Mouse (Mus musculus) embryonic facial prominence, embryonic 12.5 days (tissue): ENCODE measurements around the gene Rgl1. TPM values are rescaled to one million over a fixed set of nuclear protein-coding genes. Genes with fewer than 3 reads are reported as not detected.

Experiments
- ATAC-seq: fragments of 200-750 bp; cut with Nextera tagmentation; 2 replicates; pipeline ENCODE4 v1.8.0; 2017; ENCODE audit not compliant: insufficient number of reproducible peaks, insufficient read depth, low FRiP score, low TSS enrichment
- H3K27ac ChIP-seq: fragments of 300-500 bp; sonication (generic); 2 replicates; pipeline ENCODE4 v1.5.1; 2016; ENCODE audit warnings: mild to moderate bottlenecking
- H3K27me3 ChIP-seq: fragments of 300-500 bp; sonication (generic); 2 replicates; pipeline ENCODE4 v1.6.1; 2016; ENCODE audit warnings: mild to moderate bottlenecking, moderate library complexity
- H3K36me3 ChIP-seq: fragments of 300-500 bp; sonication (generic); 2 replicates; pipeline ENCODE4 v1.6.1; 2016; ENCODE audit warnings: mild to moderate bottlenecking
- H3K4me1 ChIP-seq: fragments of 300-500 bp; sonication (generic); 2 replicates; pipeline ENCODE4 v1.6.1; 2016
- H3K4me2 ChIP-seq: fragments of 300-500 bp; sonication (generic); replicated peaks from 2 replicates; pipeline ENCODE4 v1.6.1; 2016; ENCODE audit warnings: mild to moderate bottlenecking, moderate library complexity
- H3K4me3 ChIP-seq: fragments of 300-500 bp; sonication (generic); 2 replicates; pipeline ENCODE4 v1.5.1; 2016; ENCODE audit warnings: mild to moderate bottlenecking
- H3K9ac ChIP-seq: fragments of 300-500 bp; sonication (generic); 2 replicates; pipeline ENCODE4 v1.6.1; 2016; ENCODE audit warnings: mild to moderate bottlenecking, moderate library complexity
- H3K9me3 ChIP-seq: fragments of 300-500 bp; sonication (generic); 2 replicates; pipeline ENCODE4 v1.6.1; 2016; ENCODE audit warnings: mild to moderate bottlenecking, moderate library complexity
- WGBS: fragments of 180-500 bp; shearing (Covaris S2); methylation state at CpG from one replicate; pipeline ENCODE4 v1.1.7; 2016; 5-methylcytosine and 5-hydroxymethylcytosine counted together
- polyA plus RNA-seq: library from polyadenylated mRNA; unstranded; fragments of >200 nt; fragmentation: Nextera tagmentation; extraction: Ambion mirVana; gene quantifications from 2 replicates; pipeline ENCODE4 v1.2.1, GENCODE M21; 2016

Gene Rgl1
- polyA plus RNA-seq, 1 experiment from 2014 or later, result 27.6 TPM

GRCm38 (mm10) chr1:152511237-152511636 is 254.9 kb downstream of the Rgl1 start:
- no peak for ATAC-seq
- Histone ChIP-seq H3K9me3 (no peaks in the 10 kb centered on the region), H3K4me2 (no peak overlapping the region), H3K36me3 (no peaks in the 10 kb centered on the region), H3K9ac (no peak overlapping the region), H3K27me3 (no peaks in the 10 kb centered on the region), H3K4me1 (0 out of 2 replicates have a peak, but pooled peaks cover 5% of the 10 kb centered on the region), H3K27ac (no peak overlapping the region), H3K4me3 (no peak overlapping the region)
- WGBS, result 65% methylated on average over 4 of the region's 4 CpGs

DNA sequence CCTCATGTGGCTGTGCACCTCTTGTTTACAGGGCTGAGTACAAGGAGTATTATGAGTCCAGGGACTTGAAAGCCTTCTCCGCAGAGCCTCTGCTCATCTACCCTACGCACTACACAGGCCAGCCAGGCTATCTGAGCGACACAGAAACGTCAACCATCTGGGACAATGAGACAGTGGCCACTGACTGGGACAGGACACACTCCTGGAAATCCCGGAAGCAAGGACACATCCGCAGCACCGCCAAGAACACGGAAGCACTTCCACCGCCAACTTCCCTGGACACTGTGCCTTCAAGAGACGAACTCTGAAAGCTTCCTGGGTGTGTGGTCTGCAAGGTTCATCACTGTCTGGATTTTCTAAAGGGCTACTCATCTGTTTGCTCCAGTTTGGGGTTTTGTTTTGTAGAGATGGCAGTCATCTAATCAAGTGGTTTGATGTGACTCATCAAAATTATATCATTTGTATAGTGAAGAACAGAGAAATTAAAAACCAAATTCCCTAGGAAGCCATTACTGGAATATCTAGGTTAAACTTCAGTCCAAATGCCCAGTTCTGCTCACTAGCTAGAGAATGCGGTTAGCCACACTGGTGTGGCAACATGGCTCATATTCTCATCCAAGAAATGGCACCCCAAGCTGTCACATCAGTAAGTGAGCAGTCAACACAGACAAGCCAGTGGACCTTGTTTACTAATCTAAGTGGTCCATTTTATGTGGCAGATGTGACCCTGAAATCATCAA is 257.5 kb downstream of the Rgl1 start:
- no peak overlapping the region for H3K4me2 ChIP-seq
- no peak for ATAC-seq
- no peaks in the 10 kb centered on the region for H3K36me3 ChIP-seq
- no peak overlapping the region for H3K27ac ChIP-seq
- no peaks in the 10 kb centered on the region for H3K9me3 ChIP-seq
- H3K9ac ChIP-seq, result no peak overlapping the region
- 89% methylated on average over 11 of the region's 11 CpGs for WGBS
- no peak overlapping the region for H3K4me3 ChIP-seq
- no peaks in the 10 kb centered on the region for H3K4me1 ChIP-seq
- no peaks in the 10 kb centered on the region for H3K27me3 ChIP-seq

DNA sequence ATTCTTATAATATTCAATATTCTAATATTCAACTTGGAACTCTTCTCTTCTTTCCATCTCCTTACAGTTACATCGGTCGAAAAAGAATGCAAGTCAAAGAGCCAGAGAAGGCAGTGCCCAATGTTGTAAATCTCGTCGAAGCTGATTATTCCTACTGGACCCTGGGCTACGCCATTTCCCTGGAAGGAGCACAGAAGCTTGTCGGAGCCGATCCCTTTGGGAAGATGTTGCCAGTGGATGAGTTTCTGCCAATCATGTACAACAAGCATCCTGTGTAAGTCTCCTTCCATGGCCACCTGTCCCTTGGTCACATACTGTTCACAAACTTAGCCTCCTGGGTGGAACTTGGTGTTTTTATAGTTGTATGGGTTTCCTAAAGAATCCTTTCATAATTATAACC is 259.4 kb downstream of the Rgl1 start:
- no peak for ATAC-seq
- 95% methylated on average over 7 of the region's 7 CpGs for WGBS
- H3K9me3 ChIP-seq, result no peaks in the 10 kb centered on the region

DNA sequence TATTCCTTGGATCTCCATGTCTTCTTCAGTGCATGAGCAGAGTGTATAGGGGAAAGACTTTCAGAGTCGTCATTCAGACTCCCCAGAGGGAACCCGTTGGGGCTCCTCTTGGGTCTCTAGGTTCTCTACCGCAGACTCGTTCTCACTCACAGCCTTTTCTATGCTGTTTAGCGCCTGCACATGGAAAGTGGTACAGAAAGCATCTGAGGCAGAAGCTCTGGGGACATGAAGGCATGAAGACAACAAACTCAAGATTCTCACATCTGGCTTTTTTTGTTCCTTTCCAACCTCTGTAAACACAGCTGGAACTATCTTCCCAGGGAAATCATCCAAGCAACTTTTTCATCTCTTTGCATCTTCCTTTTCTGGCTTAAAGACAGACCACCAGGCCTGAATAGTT is 260.0 kb downstream of the Rgl1 start:
- no peak for ATAC-seq
- H3K4me3 ChIP-seq, result no peak overlapping the region
- no peak overlapping the region for H3K27ac ChIP-seq
- WGBS, result 89% methylated on average over 5 of the region's 5 CpGs
- H3K4me2 ChIP-seq, result no peak overlapping the region
- H3K36me3 ChIP-seq, result no peaks in the 10 kb centered on the region
- no peaks in the 10 kb centered on the region for H3K27me3 ChIP-seq
- no peaks in the 10 kb centered on the region for H3K4me1 ChIP-seq
- no peak overlapping the region for H3K9ac ChIP-seq
- H3K9me3 ChIP-seq, result no peaks in the 10 kb centered on the region

More for the DNA sequence above, 259.4 kb downstream of the Rgl1 start:
- no peak overlapping the region for H3K9ac ChIP-seq
- no peaks in the 10 kb centered on the region for H3K4me1 ChIP-seq
- H3K4me2 ChIP-seq, result no peak overlapping the region
- H3K4me3 ChIP-seq, result no peak overlapping the region
- H3K36me3 ChIP-seq, result no peaks in the 10 kb centered on the region
- no peaks in the 10 kb centered on the region for H3K27me3 ChIP-seq
- H3K27ac ChIP-seq, result no peak overlapping the region

DNA sequence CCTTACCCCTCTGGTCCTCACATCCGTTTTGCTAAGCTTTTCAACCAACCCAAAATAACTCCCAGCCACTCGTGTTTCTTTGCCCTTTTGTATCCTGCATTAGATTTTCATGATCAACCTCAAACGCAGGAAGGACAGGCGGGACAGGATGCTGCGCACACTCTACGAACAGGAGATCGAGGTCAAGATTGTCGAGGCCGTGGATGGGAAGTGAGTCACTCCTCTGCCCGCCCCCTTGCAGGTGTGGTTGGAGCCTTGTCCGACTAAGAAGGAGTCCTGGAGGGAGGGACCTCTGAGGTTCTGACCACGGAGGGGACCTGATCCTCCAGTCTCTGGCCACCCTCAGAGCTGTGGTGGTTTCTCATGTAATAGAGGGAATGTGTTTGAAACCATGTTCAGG is 266.3 kb downstream of the Rgl1 start:
- no peak overlapping the region for H3K4me2 ChIP-seq

DNA sequence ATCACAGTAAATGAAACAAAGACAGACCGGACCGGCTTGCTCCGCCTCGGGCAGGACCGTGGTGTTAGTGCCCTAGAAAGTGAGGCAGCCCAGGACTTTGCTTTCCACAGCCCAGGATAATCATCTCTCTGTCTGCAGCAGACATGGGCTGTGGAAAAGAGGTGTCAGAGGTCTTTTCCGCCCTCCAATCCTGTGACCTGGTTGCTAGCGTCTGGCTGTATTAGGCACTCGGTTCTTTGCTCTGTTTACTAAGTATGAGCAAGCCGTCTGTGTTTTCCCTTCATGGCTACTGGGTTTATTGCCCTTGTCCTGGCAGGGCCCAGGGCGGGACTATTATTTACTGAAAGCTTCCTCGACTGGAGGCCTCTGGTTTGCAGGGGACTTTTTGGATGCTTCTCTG is 268.6 kb downstream of the Rgl1 start:
- H3K27ac ChIP-seq, result peak overlapping the region; percentile 41; the same call in 1 of the 2 replicates
- H3K4me2 ChIP-seq, result peak overlapping the region; percentile 17; the same call in 1 of the 2 replicates
- H3K36me3 ChIP-seq, result no peaks in the 10 kb centered on the region
- no peaks in the 10 kb centered on the region for H3K9me3 ChIP-seq
- peak overlapping the region; percentile 19; the same call in 1 of the 2 replicates for H3K9ac ChIP-seq
- no peaks in the 10 kb centered on the region for H3K27me3 ChIP-seq
- no peak overlapping the region for H3K4me3 ChIP-seq
- H3K4me1 ChIP-seq, result peaks cover 6% of the 10 kb centered on the region; the same call in 1 of the 2 replicates
- no peak for ATAC-seq
- 30% methylated on average over 11 of the region's 11 CpGs for WGBS

More for the DNA sequence above, 266.3 kb downstream of the Rgl1 start:
- H3K4me3 ChIP-seq, result no peak overlapping the region
- no peak overlapping the region for H3K27ac ChIP-seq
- H3K36me3 ChIP-seq, result no peaks in the 10 kb centered on the region
- no peaks in the 10 kb centered on the region for H3K9me3 ChIP-seq
- 80% methylated on average over 12 of the region's 12 CpGs for WGBS
- no peak overlapping the region for H3K9ac ChIP-seq
- H3K4me1 ChIP-seq, result peaks cover 6% of the 10 kb centered on the region; the same call in 1 of the 2 replicates
- no peaks in the 10 kb centered on the region for H3K27me3 ChIP-seq
- ATAC-seq, result no peak

DNA sequence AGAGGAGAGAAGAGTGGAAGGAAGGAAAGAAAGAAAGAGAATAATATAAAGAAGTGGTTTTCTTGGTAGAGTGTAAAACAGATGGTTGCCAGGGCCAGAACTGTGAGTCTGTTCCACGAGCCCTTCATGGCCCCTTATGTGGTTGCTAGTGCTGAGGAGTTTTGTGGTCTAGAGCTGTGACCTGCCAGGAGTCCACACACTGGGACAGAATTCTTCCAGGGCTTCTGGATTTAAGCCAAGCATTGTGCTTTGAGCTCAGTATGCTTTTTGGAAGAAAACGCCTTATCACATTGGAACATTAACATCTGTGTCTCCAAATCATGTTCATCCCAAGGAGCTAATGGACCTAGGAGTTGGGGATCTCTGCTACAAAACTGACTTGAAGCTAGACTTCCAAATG is 269.3 kb downstream of the Rgl1 start:
- no peaks in the 10 kb centered on the region for H3K36me3 ChIP-seq
- 71% methylated on average over 2 of the region's 2 CpGs for WGBS
- no peak overlapping the region for H3K27ac ChIP-seq
- no peak overlapping the region for H3K4me3 ChIP-seq
- H3K4me2 ChIP-seq, result no peak overlapping the region
- no peaks in the 10 kb centered on the region for H3K9me3 ChIP-seq
- H3K27me3 ChIP-seq, result no peaks in the 10 kb centered on the region
- ATAC-seq, result no peak
- peaks cover 6% of the 10 kb centered on the region; the same call in 1 of the 2 replicates for H3K4me1 ChIP-seq
- no peak overlapping the region for H3K9ac ChIP-seq

- no peak overlapping the region for H3K9ac ChIP-seq
- peaks cover 3% of the 10 kb centered on the region; the same call in 1 of the 2 replicates for H3K4me1 ChIP-seq
- 93% methylated on average over 1 of the region's 1 CpGs for WGBS
- ATAC-seq, result no peak
- H3K9me3 ChIP-seq, result no peaks in the 10 kb centered on the region
- H3K4me3 ChIP-seq, result no peak overlapping the region
- no peaks in the 10 kb centered on the region for H3K27me3 ChIP-seq
- H3K36me3 ChIP-seq, result no peaks in the 10 kb centered on the region
- H3K27ac ChIP-seq, result no peak overlapping the region
- no peak overlapping the region for H3K4me2 ChIP-seq
Observed at GRCm38 (mm10) chr1:152492258-152492657, 273.9 kb downstream of the Rgl1 start.

GRCm38 (mm10) chr1:152490842-152491241 is 275.3 kb downstream of the Rgl1 start:
- H3K36me3 ChIP-seq, result no peaks in the 10 kb centered on the region
- H3K4me3 ChIP-seq, result no peak overlapping the region
- no peak overlapping the region for H3K27ac ChIP-seq
- H3K9me3 ChIP-seq, result no peaks in the 10 kb centered on the region
- no peaks in the 10 kb centered on the region for H3K4me1 ChIP-seq
- no peak for ATAC-seq
- no peak overlapping the region for H3K4me2 ChIP-seq
- no peak overlapping the region for H3K9ac ChIP-seq
- WGBS, result 83% methylated on average over 1 of the region's 1 CpGs
- H3K27me3 ChIP-seq, result no peaks in the 10 kb centered on the region

DNA sequence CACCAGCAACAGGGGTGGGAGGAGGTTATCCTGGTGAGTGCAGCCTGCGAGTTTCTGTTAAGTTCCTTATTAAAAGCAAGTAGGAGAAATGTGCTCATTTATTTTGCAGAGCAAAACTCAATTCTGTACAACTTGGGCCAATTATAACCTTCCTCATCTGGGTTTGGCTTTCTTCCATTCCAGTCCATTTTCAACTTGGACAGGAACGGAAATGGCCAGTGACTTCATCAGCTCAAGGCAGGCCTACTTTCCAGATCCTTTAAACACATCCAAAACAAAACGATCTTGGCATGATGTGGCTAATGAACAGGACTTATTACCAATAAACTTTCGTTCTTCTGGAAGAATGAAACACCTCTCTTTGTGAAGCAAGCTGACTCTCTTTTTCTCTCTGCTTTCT is 290.0 kb downstream of the Rgl1 start:
- Histone ChIP-seq H3K4me1 (0 out of 2 replicates have a peak, but pooled peaks cover 2% of the 10 kb centered on the region), H3K36me3 (no peaks in the 10 kb centered on the region), H3K4me3 (no peak overlapping the region), H3K4me2 (no peak overlapping the region), H3K27ac (no peak overlapping the region), H3K9me3 (no peaks in the 10 kb centered on the region), H3K9ac (no peak overlapping the region), H3K27me3 (no peaks in the 10 kb centered on the region)
- no peak for ATAC-seq
- WGBS, result 81% methylated on average over 4 of the region's 4 CpGs

- no peaks in the 10 kb centered on the region for H3K36me3 ChIP-seq
- H3K4me2 ChIP-seq, result no peak overlapping the region
- ATAC-seq, result no peak
- no peak overlapping the region for H3K4me3 ChIP-seq
- no peak overlapping the region for H3K27ac ChIP-seq
- peaks cover 5% of the 10 kb centered on the region; the same call in 1 of the 2 replicates for H3K4me1 ChIP-seq
- 87% methylated on average over 9 of the region's 9 CpGs for WGBS
- no peak overlapping the region for H3K9ac ChIP-seq
- no peaks in the 10 kb centered on the region for H3K9me3 ChIP-seq
- H3K27me3 ChIP-seq, result no peaks in the 10 kb centered on the region
Observed at GRCm38 (mm10) chr1:152468443-152468842, 297.7 kb downstream of the Rgl1 start.
